Mouse (Mus musculus): ENCODE measurements around the gene Cela2a. TPM values are rescaled to one million over a fixed set of nuclear protein-coding genes. Genes with fewer than 3 reads are reported as not detected.

Cela2a gene
- polyA plus RNA-seq, 1 experiment from 2014 or later, result not detected

DNA sequence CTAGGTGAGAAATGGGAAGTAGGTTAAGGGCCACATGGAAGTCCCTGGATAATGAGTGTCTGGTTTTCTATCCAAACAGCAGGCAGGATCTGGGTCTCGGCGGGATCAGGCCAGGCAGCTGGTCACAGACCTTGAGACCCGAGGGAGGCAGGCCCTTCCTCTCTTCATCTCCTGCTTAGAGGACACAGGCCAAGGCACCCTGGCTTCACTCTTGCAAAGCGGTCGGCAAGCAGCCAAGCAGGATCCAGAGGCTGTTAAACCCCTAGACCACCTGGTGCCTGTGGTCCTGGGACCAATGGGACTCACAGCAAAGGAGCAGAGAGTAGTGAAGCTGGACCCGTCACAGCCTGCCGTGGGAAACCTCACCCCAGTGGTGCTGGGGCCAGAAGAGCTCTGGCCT lies 29.6 kb downstream of the Cela2a start:
- ATAC-seq (ENCODE audit: low FRiP score) (no peak), DNase-seq (ENCODE audit: low spot score) (no peak)
- Histone ChIP-seq H3K4me1 (replicated peaks; ENCODE audit: control insufficient read depth, insufficient read depth, low read length) (peaks cover 14% of the 10 kb centered on the region), H3K36me3 (replicated peaks; ENCODE audit: control insufficient read depth, insufficient read depth) (peaks cover 12% of the 10 kb centered on the region; the same call in 1 of the 2 replicates), H3K9me3 (ENCODE audit: control insufficient read depth, low read length) (no peaks in the 10 kb centered on the region), H3K4me2 (replicated peaks) (no peak overlapping the region), H3K9ac (no peak overlapping the region), H3K27me3 (ENCODE audit: control insufficient read depth, insufficient read depth, low read length) (no peaks in the 10 kb centered on the region), H3K4me3 (replicated peaks; ENCODE audit: low read length) (no peak overlapping the region), H3K27ac (no peak overlapping the region)
- WGBS, result 84% methylated on average over 7 of the region's 7 CpGs

DNA sequence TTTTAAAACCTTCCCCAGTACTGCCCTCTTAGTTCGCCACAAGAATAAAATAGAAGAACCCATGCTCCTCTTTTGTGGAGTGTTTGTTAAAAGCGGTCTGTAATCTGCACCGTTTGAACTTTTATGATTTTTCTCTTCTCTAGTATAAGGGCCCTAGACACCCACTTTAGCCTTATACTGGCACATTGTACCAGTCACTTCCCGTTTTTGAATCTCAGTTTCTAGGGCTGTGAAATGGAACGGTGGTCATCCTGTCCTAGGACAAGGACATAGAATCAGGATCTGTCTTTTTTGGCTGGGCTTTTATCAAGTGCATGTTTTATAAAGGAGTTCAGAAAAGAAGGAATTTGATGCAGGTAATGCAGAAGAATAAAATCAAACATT lies 31.8 kb downstream of the Cela2a start:
- WGBS, result 19% methylated on average over 5 of the region's 5 CpGs
- Histone ChIP-seq H3K27me3 (ENCODE audit: control insufficient read depth, insufficient read depth, low read length) (no peaks in the 10 kb centered on the region), H3K4me1 (replicated peaks; ENCODE audit: control insufficient read depth, insufficient read depth, low read length) (peaks cover 21% of the 10 kb centered on the region), H3K27ac (peak overlapping the region; percentile 92), H3K36me3 (replicated peaks; ENCODE audit: control insufficient read depth, insufficient read depth) (peaks cover 12% of the 10 kb centered on the region; the same call in 1 of the 2 replicates), H3K4me2 (replicated peaks) (peak overlapping the region; percentile 69), H3K9ac (peak overlapping the region; percentile 71), H3K9me3 (ENCODE audit: control insufficient read depth, low read length) (no peaks in the 10 kb centered on the region), H3K4me3 (replicated peaks; ENCODE audit: low read length) (peak overlapping the region; percentile 77)
- DNase-seq (ENCODE audit: low spot score), result no peak
- ATAC-seq (ENCODE audit: low FRiP score), result no peak

- Histone ChIP-seq H3K36me3 (replicated peaks; ENCODE audit: control insufficient read depth, insufficient read depth) (peaks cover 15% of the 10 kb centered on the region; the same call in 1 of the 2 replicates), H3K4me1 (replicated peaks; ENCODE audit: control insufficient read depth, insufficient read depth, low read length) (peaks cover 21% of the 10 kb centered on the region), H3K27me3 (ENCODE audit: control insufficient read depth, insufficient read depth, low read length) (no peaks in the 10 kb centered on the region), H3K27ac (peak within 1 kb of the TSS; percentile 92), H3K4me3 (replicated peaks; ENCODE audit: low read length) (peak within 1 kb of the TSS; percentile 77), H3K9ac (peak within 1 kb of the TSS; percentile 71), H3K4me2 (replicated peaks) (peak within 1 kb of the TSS; percentile 69), H3K9me3 (ENCODE audit: control insufficient read depth, low read length) (no peaks in the 10 kb centered on the region)
- ATAC-seq (ENCODE audit: low FRiP score) (peak; percentile 77), DNase-seq (ENCODE audit: low spot score) (peak; percentile 92)
- under 1% methylated on average over 76 of the region's 80 CpGs for WGBS
Measured at GRCm38 (mm10) chr4:141793282-141794151, 32.4 kb downstream of the Cela2a start, which contains the start of gene Casp9. Casp9 (plus strand) TSS chr4:141793612.

- peak overlapping the region; percentile 71 for H3K9ac ChIP-seq
- peak overlapping the region; percentile 77 for H3K4me3 ChIP-seq (replicated peaks; ENCODE audit: low read length)
- WGBS, result 10% methylated on average over 10 of the region's 10 CpGs
- peaks cover 21% of the 10 kb centered on the region for H3K4me1 ChIP-seq (replicated peaks; ENCODE audit: control insufficient read depth, insufficient read depth, low read length)
- H3K27me3 ChIP-seq (ENCODE audit: control insufficient read depth, insufficient read depth, low read length), result no peaks in the 10 kb centered on the region
- DNase-seq (ENCODE audit: low spot score) (peak; percentile 31), ATAC-seq (ENCODE audit: low FRiP score) (no peak)
- peaks cover 21% of the 10 kb centered on the region for H3K36me3 ChIP-seq (replicated peaks; ENCODE audit: control insufficient read depth, insufficient read depth)
- peak overlapping the region; percentile 92 for H3K27ac ChIP-seq
- peak overlapping the region; percentile 69 for H3K4me2 ChIP-seq (replicated peaks)
- no peaks in the 10 kb centered on the region for H3K9me3 ChIP-seq (ENCODE audit: control insufficient read depth, low read length)
Measured at GRCm38 (mm10) chr4:141792554-141793281, 33.2 kb downstream of the Cela2a start.

- no peak overlapping the region for H3K9ac ChIP-seq
- no peak overlapping the region for H3K4me3 ChIP-seq (replicated peaks; ENCODE audit: low read length)
- ATAC-seq (ENCODE audit: low FRiP score) (no peak), DNase-seq (ENCODE audit: low spot score) (no peak)
- peaks cover 16% of the 10 kb centered on the region for H3K36me3 ChIP-seq (replicated peaks; ENCODE audit: control insufficient read depth, insufficient read depth)
- H3K27ac ChIP-seq, result no peak overlapping the region
- no peak overlapping the region for H3K4me2 ChIP-seq (replicated peaks)
- no peaks in the 10 kb centered on the region for H3K9me3 ChIP-seq (ENCODE audit: control insufficient read depth, low read length)
- 89% methylated on average over 8 of the region's 8 CpGs for WGBS
- H3K4me1 ChIP-seq (replicated peaks; ENCODE audit: control insufficient read depth, insufficient read depth, low read length), result peaks cover 21% of the 10 kb centered on the region
- no peaks in the 10 kb centered on the region for H3K27me3 ChIP-seq (ENCODE audit: control insufficient read depth, insufficient read depth, low read length)
Measured at GRCm38 (mm10) chr4:141791951-141792350, 34.0 kb downstream of the Cela2a start.

DNA sequence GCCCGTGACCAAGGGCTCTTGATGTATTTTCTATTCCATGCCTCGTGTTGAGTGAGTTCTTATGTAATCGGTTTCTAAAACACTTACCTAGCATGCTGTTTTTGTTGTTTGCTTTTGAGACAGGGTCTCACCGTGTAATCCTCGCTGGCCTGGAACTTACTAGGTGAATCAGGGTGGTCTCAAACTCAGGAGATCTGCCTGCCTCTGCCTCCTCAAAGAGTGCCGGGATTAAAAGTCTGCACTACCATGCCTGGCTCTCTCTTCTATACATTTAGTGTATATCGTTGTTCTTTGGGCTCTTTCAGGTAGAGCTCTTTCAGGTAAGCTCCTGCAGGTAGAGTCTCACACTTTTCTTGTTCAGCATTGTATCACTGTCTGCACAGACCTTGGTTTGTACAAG lies 34.5 kb downstream of the Cela2a start:
- 0 out of 2 replicates have a peak overlapping the region, but pooled peaks have one; percentile 66 for H3K4me2 ChIP-seq (replicated peaks)
- no peaks in the 10 kb centered on the region for H3K27me3 ChIP-seq (ENCODE audit: control insufficient read depth, insufficient read depth, low read length)
- H3K27ac ChIP-seq, result 0 out of 2 replicates have a peak overlapping the region, but pooled peaks have one; percentile 83
- peaks cover 21% of the 10 kb centered on the region for H3K4me1 ChIP-seq (replicated peaks; ENCODE audit: control insufficient read depth, insufficient read depth, low read length)
- H3K9ac ChIP-seq, result no peak overlapping the region
- DNase-seq (ENCODE audit: low spot score) (no peak), ATAC-seq (ENCODE audit: low FRiP score) (no peak)
- 92% methylated on average over 7 of the region's 7 CpGs for WGBS
- H3K4me3 ChIP-seq (replicated peaks; ENCODE audit: low read length), result no peak overlapping the region
- no peaks in the 10 kb centered on the region for H3K9me3 ChIP-seq (ENCODE audit: control insufficient read depth, low read length)
- H3K36me3 ChIP-seq (replicated peaks; ENCODE audit: control insufficient read depth, insufficient read depth), result peaks cover 14% of the 10 kb centered on the region

GRCm38 (mm10) chr4:141790524-141790990 lies 35.4 kb downstream of the Cela2a start, which contains the start of gene Dnajc16:
Dnajc16 (minus strand) TSS chr4:141790931.
- Histone ChIP-seq H3K4me3 (replicated peaks; ENCODE audit: low read length) (peak within 1 kb of the TSS; percentile 98), H3K36me3 (replicated peaks; ENCODE audit: control insufficient read depth, insufficient read depth) (peaks cover 14% of the 10 kb centered on the region), H3K27ac (peak within 1 kb of the TSS; percentile 83), H3K27me3 (ENCODE audit: control insufficient read depth, insufficient read depth, low read length) (no peaks in the 10 kb centered on the region), H3K9ac (peak within 1 kb of the TSS; percentile 99), H3K9me3 (ENCODE audit: control insufficient read depth, low read length) (no peaks in the 10 kb centered on the region), H3K4me2 (replicated peaks) (peak within 1 kb of the TSS; percentile 66), H3K4me1 (replicated peaks; ENCODE audit: control insufficient read depth, insufficient read depth, low read length) (peaks cover 21% of the 10 kb centered on the region)
- peak; percentile 99 for DNase-seq (ENCODE audit: low spot score)
- peak; percentile 92 for ATAC-seq (ENCODE audit: low FRiP score)
- WGBS, result under 1% methylated on average over 41 of the region's 42 CpGs

GRCm38 (mm10) chr4:141789564-141790218 lies 36.3 kb downstream of the Cela2a start:
- Histone ChIP-seq H3K4me2 (replicated peaks) (peak overlapping the region; percentile 66), H3K4me1 (replicated peaks; ENCODE audit: control insufficient read depth, insufficient read depth, low read length) (peaks cover 13% of the 10 kb centered on the region), H3K27ac (peak overlapping the region; percentile 83; the same call in 1 of the 2 replicates), H3K9ac (peak overlapping the region; percentile 99), H3K4me3 (replicated peaks; ENCODE audit: low read length) (peak overlapping the region; percentile 98), H3K27me3 (ENCODE audit: control insufficient read depth, insufficient read depth, low read length) (no peaks in the 10 kb centered on the region), H3K9me3 (ENCODE audit: control insufficient read depth, low read length) (no peaks in the 10 kb centered on the region), H3K36me3 (replicated peaks; ENCODE audit: control insufficient read depth, insufficient read depth) (peaks cover 14% of the 10 kb centered on the region)
- DNase-seq (ENCODE audit: low spot score) (no peak), ATAC-seq (ENCODE audit: low FRiP score) (no peak)
- 60% methylated on average over 3 of the region's 3 CpGs for WGBS

Measured in hindbrain, embryonic 14.5 days (tissue).